Mouse (Mus musculus) embryonic facial prominence, embryonic 14.5 days (tissue): ENCODE measurements at regions not wholly inside any gene's neighbourhood (a gene's known extent, or its start where the extent isn't known, plus 50 kb on each side); places are given as distances from the start of the nearest gene placed in this dataset.

Experiments
- ATAC-seq: fragments of 200-750 bp; cut with Nextera tagmentation; 2 replicates; pipeline ENCODE4 v1.8.0; 2017; ENCODE audit warnings: low read depth, moderate number of reproducible peaks, moderate TSS enrichment
- DNase-seq: peaks from one replicate; pipeline ENCODE4 v3.0.0-alpha.2; 2015; ENCODE audit warnings: low spot score
- H3K27ac ChIP-seq: fragments of 300-500 bp; sonication (generic); replicated peaks from 2 replicates; pipeline ENCODE4 v1.5.1; 2014; ENCODE audit warnings: low read depth, mild to moderate bottlenecking, low read length, moderate library complexity
- H3K27me3 ChIP-seq: fragments of 300-500 bp; sonication (generic); replicated peaks from 2 replicates; pipeline ENCODE4 v1.6.1; 2014; ENCODE audit warnings: low read length; ENCODE audit not compliant: control insufficient read depth, insufficient read depth
- H3K36me3 ChIP-seq: fragments of 300-500 bp; sonication (generic); 2 replicates; pipeline ENCODE4 v1.6.1; 2014; ENCODE audit warnings: low read length, mixed read lengths; ENCODE audit not compliant: control insufficient read depth, insufficient read depth
- H3K4me1 ChIP-seq: fragments of 300-500 bp; sonication (generic); 2 replicates; pipeline ENCODE4 v1.6.1; 2014; ENCODE audit warnings: antibody characterized with exemption, low read length; ENCODE audit not compliant: control insufficient read depth, insufficient read depth
- H3K4me2 ChIP-seq: fragments of 300-500 bp; sonication (generic); 2 replicates; pipeline ENCODE4 v1.6.1; 2014; ENCODE audit warnings: low read depth, mild to moderate bottlenecking, low read length, moderate library complexity, mixed read lengths
- H3K4me3 ChIP-seq: fragments of 300-500 bp; sonication (generic); 2 replicates; pipeline ENCODE4 v1.5.1; 2014; ENCODE audit warnings: low read depth, mild to moderate bottlenecking, low read length
- H3K9ac ChIP-seq: fragments of 300-500 bp; sonication (generic); 2 replicates; pipeline ENCODE4 v1.6.1; 2014; ENCODE audit warnings: low read depth, mild to moderate bottlenecking, low read length, moderate library complexity, mixed read lengths
- H3K9me3 ChIP-seq: fragments of 300-500 bp; sonication (generic); 2 replicates; pipeline ENCODE4 v1.6.1; 2016; ENCODE audit warnings: low read length; ENCODE audit not compliant: control insufficient read depth
- WGBS: fragments of 180-500 bp; shearing (Covaris S2); extraction: QIAGEN DNeasy Blood & Tissue Kit; methylation state at CpG from one replicate; pipeline ENCODE4 v1.1.7; 2014; 5-methylcytosine and 5-hydroxymethylcytosine counted together

DNA sequence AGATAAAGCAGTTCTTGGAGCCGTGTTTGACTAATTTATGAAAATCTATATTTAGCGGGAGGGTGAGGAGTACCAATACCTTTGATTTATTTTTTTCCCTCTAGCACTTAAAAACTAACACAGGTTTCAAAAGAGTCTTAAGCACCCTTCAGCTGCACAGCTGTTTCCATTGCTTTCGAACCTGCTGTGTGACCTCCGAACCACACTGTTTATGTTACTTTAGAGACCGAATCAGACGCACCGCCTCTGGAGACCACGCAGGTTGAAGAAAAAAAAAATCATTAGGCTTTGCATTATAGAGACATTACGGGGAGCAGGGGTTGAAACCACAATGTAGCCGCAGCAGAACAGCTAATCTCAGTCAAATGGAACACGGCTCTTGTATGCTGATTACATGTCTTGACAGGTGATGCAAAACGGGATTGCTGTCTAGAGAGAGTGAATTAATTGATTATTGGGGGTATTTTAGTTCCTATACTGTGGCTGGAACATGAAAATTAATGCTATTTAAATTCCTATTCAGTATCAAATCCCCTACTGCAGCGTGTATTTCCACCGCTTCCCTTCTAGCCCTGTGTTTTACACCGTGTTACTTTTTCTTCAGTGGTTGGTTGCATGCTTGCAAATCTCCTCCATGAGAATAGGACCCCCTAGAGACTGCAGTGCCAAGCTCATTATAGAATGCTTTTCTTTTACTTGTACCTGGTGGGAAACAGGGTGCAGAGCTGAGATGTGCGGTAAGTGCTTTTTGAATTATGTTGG is 169.0 kb upstream of the C9orf72 start:
- Histone ChIP-seq H3K4me2 (no peak overlapping the region), H3K9me3 (no peaks in the 10 kb centered on the region), H3K4me3 (no peak overlapping the region), H3K36me3 (no peaks in the 10 kb centered on the region), H3K4me1 (0 out of 2 replicates have a peak, but pooled peaks cover 5% of the 10 kb centered on the region), H3K9ac (no peak overlapping the region), H3K27ac (no peak overlapping the region), H3K27me3 (no peaks in the 10 kb centered on the region)
- DNase-seq (no peak), ATAC-seq (no peak)
- WGBS = 46% methylated on average over 16 of the region's 16 CpGs

DNA sequence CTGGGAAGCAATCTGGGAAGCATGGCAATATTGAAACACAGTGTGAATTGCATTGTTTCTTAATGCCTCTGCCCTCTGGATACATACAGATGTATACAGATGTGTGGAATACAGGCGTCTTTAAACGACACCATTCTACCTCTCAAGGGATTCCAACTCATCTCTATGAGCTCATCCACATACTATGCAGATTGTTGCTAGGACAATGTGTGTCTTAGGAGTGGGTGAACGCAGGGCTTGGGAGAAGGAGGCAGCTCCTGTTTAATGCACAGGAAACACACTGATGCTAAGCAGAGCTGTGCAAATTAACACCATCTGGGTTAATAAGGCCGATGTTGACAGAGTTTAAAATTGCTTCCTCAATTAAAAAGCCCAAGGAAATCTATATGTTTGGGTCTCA is 149.8 kb upstream of the C9orf72 start:
- 0 out of 2 replicates have a peak, but pooled peaks have one; percentile 57 for ATAC-seq
- Histone ChIP-seq H3K27ac (no peak overlapping the region), H3K4me2 (no peak overlapping the region), H3K4me1 (no peaks in the 10 kb centered on the region), H3K27me3 (0 out of 2 replicates have a peak, but pooled peaks cover 3% of the 10 kb centered on the region), H3K9me3 (no peaks in the 10 kb centered on the region), H3K4me3 (no peak overlapping the region), H3K9ac (no peak overlapping the region), H3K36me3 (no peaks in the 10 kb centered on the region)
- no peak for DNase-seq
- WGBS = 34% methylated on average over 4 of the region's 4 CpGs

- Histone ChIP-seq H3K9ac (no peak overlapping the region), H3K36me3 (no peaks in the 10 kb centered on the region), H3K4me2 (peak overlapping the region; percentile 13; the same call in 1 of the 2 replicates), H3K4me3 (no peak overlapping the region), H3K27ac (no peak overlapping the region), H3K9me3 (no peaks in the 10 kb centered on the region), H3K27me3 (0 out of 2 replicates have a peak, but pooled peaks cover 5% of the 10 kb centered on the region), H3K4me1 (no peaks in the 10 kb centered on the region)
- peak; percentile 30; the same call in 1 of the 2 replicates for ATAC-seq
- 53% methylated on average over 9 of the region's 9 CpGs for WGBS
- DNase-seq = no peak
Observed at GRCm38 (mm10) chr4:35373213-35373860, 147.4 kb upstream of the C9orf72 start.

DNA sequence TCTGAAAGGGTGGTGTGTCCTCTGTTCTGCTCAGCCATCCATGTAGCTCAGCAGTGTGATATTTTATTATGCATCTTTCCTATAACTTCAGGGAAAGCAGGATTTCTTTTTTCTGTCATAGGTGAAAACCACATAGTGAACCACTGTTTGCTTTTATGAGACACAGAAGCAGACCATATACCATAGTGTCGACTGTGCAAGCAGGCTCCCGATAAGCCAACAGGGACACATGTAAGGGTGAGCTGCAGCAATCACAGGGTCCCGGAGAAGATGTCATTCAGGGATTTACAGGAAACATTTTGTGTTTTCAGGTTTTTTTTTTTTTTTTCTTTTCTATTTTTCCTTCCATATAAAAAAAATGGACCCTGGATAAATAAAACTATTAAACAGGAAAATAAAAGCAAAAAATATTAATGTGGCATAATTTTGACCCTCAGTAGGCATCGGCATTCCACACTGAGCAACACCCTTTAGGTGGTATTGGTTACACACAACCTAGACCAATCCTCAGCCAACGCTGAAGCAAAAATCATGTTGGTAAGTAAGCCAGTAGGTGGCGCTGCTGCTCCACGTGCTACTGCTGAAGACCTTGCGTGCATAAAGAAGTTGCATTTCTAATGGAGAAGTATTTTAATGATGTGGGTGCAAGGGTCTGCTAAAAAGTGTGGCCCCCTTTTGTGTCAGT is 146.7 kb upstream of the C9orf72 start:
- peak; percentile 88 for DNase-seq
- Histone ChIP-seq H3K27me3 (0 out of 2 replicates have a peak, but pooled peaks cover 5% of the 10 kb centered on the region), H3K9me3 (no peaks in the 10 kb centered on the region), H3K4me2 (peak overlapping the region; percentile 13; the same call in 1 of the 2 replicates), H3K27ac (no peak overlapping the region), H3K4me3 (no peak overlapping the region), H3K36me3 (no peaks in the 10 kb centered on the region), H3K9ac (no peak overlapping the region), H3K4me1 (no peaks in the 10 kb centered on the region)
- 24% methylated on average over 8 of the region's 8 CpGs for WGBS
- peak; percentile 88 for ATAC-seq

GRCm38 (mm10) chr4:35364161-35364560 is 138.2 kb upstream of the C9orf72 start:
- WGBS = 74% methylated on average over 7 of the region's 7 CpGs
- H3K27me3 ChIP-seq = no peaks in the 10 kb centered on the region
- no peak overlapping the region for H3K27ac ChIP-seq
- no peaks in the 10 kb centered on the region for H3K36me3 ChIP-seq
- H3K4me3 ChIP-seq = no peak overlapping the region
- H3K9ac ChIP-seq = no peak overlapping the region
- H3K4me2 ChIP-seq = no peak overlapping the region
- ATAC-seq = no peak
- no peaks in the 10 kb centered on the region for H3K9me3 ChIP-seq
- H3K4me1 ChIP-seq = no peaks in the 10 kb centered on the region
- DNase-seq = no peak

DNA sequence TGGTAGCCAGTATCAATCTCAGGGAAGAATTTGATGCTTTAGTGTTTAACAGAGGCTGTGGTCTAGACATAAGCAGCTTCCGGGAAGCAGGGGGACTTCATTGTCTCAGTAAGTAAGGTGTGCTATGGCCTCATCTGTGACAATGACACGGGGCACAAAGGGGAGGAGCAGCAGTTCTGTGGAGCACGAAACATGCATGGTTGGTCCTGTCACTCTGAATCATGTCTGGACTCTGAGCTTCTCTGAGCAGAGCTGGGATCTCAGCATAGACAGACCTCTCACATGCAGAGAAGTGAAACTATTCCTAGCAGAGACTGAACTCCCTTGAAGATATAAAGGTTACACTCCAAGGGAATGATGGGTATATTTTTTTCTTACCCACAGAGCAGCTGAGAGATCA is 136.2 kb upstream of the C9orf72 start:
- H3K4me1 ChIP-seq = no peaks in the 10 kb centered on the region
- H3K27ac ChIP-seq = no peak overlapping the region
- no peak overlapping the region for H3K4me3 ChIP-seq
- no peaks in the 10 kb centered on the region for H3K36me3 ChIP-seq
- H3K9ac ChIP-seq = no peak overlapping the region
- H3K9me3 ChIP-seq = no peaks in the 10 kb centered on the region
- no peak overlapping the region for H3K4me2 ChIP-seq
- no peaks in the 10 kb centered on the region for H3K27me3 ChIP-seq
- WGBS = 82% methylated on average over 3 of the region's 3 CpGs
- DNase-seq (no peak), ATAC-seq (no peak)

GRCm38 (mm10) chr4:35359376-35359775 is 133.4 kb upstream of the C9orf72 start:
- Histone ChIP-seq H3K36me3 (no peaks in the 10 kb centered on the region), H3K27me3 (no peaks in the 10 kb centered on the region; the same call in 1 of the 2 replicates), H3K4me3 (no peak overlapping the region), H3K4me2 (no peak overlapping the region), H3K9me3 (no peaks in the 10 kb centered on the region), H3K4me1 (peaks cover 6% of the 10 kb centered on the region), H3K9ac (no peak overlapping the region), H3K27ac (no peak overlapping the region)
- ATAC-seq (no peak), DNase-seq (no peak)
- 79% methylated on average over 3 of the region's 3 CpGs for WGBS

DNA sequence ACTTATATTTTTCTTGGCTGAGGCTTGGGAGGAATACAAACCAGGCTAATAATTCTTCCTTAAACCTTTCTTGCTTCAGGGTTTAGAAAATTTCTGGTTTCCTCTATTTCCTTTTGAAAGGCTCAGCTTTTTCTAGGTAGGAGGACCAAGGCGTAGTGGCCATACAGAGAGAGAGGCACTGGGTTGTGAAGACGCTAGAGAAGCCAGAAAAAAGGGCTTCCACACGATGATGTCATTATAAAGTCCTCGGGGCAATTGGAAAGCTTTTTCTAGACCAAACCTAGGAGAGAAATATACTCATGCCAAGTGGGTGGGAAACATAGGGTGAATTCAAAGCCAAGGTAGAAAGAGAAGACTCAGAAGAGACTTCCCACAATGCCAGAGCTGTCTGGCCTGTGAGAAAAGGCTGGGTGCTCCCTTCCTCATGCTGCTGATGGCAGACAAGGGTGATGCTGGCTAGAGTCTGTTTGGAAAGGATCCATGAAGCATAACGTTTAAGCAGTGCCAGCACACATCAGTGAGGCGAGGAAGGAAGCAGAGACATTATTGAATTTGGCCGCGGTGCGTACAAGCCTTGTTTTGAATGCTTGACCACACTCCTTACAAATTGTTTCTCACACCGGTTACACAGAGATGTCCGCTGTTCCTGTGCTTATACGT is 131.1 kb upstream of the C9orf72 start:
- Histone ChIP-seq H3K9me3 (no peaks in the 10 kb centered on the region), H3K36me3 (no peaks in the 10 kb centered on the region), H3K4me3 (no peak overlapping the region), H3K4me1 (peaks cover 11% of the 10 kb centered on the region), H3K27me3 (peaks cover under 1% of the 10 kb centered on the region; the same call in 1 of the 2 replicates), H3K9ac (no peak overlapping the region), H3K27ac (no peak overlapping the region), H3K4me2 (no peak overlapping the region)
- WGBS = 76% methylated on average over 12 of the region's 12 CpGs
- no peak for DNase-seq
- no peak for ATAC-seq
